Mouse (Mus musculus) embryonic fibroblast, embryonic 13.5 days (primary cell): ENCODE results near the gene Plekhs1.
"Not testable (repeated sequence)": the region's sequence is repeated elsewhere in the genome, so short reads cannot be mapped to it uniquely, and the experiment has no call there.

ENCODE experiments used
- CTCF ChIP-seq: IDR thresholded peaks from 2 replicates; pipeline ENCODE4 v1.5.1; 2011; ENCODE audit warnings: mild to moderate bottlenecking, control low read depth, low read length, moderate library complexity, borderline replicate concordance; ENCODE audit not compliant: insufficient read depth
- POLR2A ChIP-seq: IDR thresholded peaks from 2 replicates; pipeline ENCODE4 v1.6.1; 2011; ENCODE audit warnings: low read depth, mild to moderate bottlenecking, control low read depth, low read length, moderate library complexity

DNA sequence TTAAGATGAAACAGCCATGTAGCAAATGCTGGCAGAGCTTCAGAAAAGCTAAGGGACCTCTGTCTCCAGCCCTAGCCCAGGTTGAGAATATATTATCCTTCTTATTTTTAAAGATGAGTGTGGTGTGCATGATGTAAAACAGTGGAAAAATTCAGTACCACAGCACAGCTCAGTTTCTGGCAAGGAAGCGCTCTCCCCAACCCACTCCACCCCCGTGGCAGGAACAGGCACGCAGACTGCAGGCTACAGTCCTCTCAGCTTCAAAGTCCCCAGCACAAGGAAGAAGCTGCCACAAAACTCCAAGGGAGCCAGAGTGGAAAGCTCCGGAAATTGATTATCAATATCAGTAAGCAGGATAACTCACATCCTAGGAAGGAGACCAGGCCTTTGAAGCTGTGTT lies 49.8 kb downstream of the Plekhs1 start:
- not testable (repeated sequence) for TF ChIP-seq CTCF, POLR2A
